Mouse (Mus musculus) megakaryocyte, adult 5-6 weeks (primary cell): ENCODE measurements around the gene Pde3a. TPM values are rescaled to one million over a fixed set of nuclear protein-coding genes. Genes with fewer than 3 reads are reported as not detected.

Experiments used
- ATAC-seq: 2 replicates; pipeline ENCODE4 v1.8.0; 2016; ENCODE audit warnings: mild to moderate bottlenecking, inconsistent platforms; ENCODE audit not compliant: poor library complexity, severe bottlenecking
- total RNA-seq, 2 experiments: library from RNA; stranded (forward) in 1 of 2; stranded (reverse) in 1 of 2; fragments of 153-499, 151-499 nt in 1 of 2; fragments of 221-1000, 200-1000 nt in 1 of 2; gene quantifications; 2 replicates each; pipeline versions ENCODE4 v1.2.3 to v1.2.4; 2015 to 2017

Gene Pde3a
- total RNA-seq, 2 experiments from 2014 or later = not detected

GRCm38 (mm10) chr6:141265257-141265656, 16.2 kb downstream of the Pde3a start:
- no peak for ATAC-seq

- no peak for ATAC-seq
Observed at GRCm38 (mm10) chr6:141267888-141268570, 19.0 kb downstream of the Pde3a start.

GRCm38 (mm10) chr6:141268871-141269270, 19.8 kb downstream of the Pde3a start:
- no peak for ATAC-seq

- ATAC-seq = no peak
Observed at GRCm38 (mm10) chr6:141271133-141271532, 22.1 kb downstream of the Pde3a start.

- ATAC-seq = no peak
Observed at GRCm38 (mm10) chr6:141271579-141271978, 22.5 kb downstream of the Pde3a start.

- ATAC-seq = no peak
Observed at GRCm38 (mm10) chr6:141273685-141274084, 24.6 kb downstream of the Pde3a start.

GRCm38 (mm10) chr6:141281685-141282084, 32.6 kb downstream of the Pde3a start:
- ATAC-seq = no peak

GRCm38 (mm10) chr6:141282796-141283195, 33.7 kb downstream of the Pde3a start:
- no peak for ATAC-seq

- ATAC-seq = no peak
Observed at GRCm38 (mm10) chr6:141291195-141291594, 42.1 kb downstream of the Pde3a start.

- ATAC-seq = no peak
Observed at GRCm38 (mm10) chr6:141292826-141293459, 43.9 kb downstream of the Pde3a start.

GRCm38 (mm10) chr6:141293460-141293853, 44.4 kb downstream of the Pde3a start:
- ATAC-seq = no peak

GRCm38 (mm10) chr6:141295264-141295663, 46.2 kb downstream of the Pde3a start:
- ATAC-seq = no peak

GRCm38 (mm10) chr6:141301750-141302748, 53.0 kb downstream of the Pde3a start:
- ATAC-seq = no peak

- no peak for ATAC-seq
Observed at GRCm38 (mm10) chr6:141302842-141303241, 53.8 kb downstream of the Pde3a start.

GRCm38 (mm10) chr6:141307326-141307725, 58.3 kb downstream of the Pde3a start:
- ATAC-seq = no peak

GRCm38 (mm10) chr6:141308451-141308850, 59.4 kb downstream of the Pde3a start:
- ATAC-seq = no peak

- ATAC-seq = peak; percentile 49; the same call in 1 of the 2 replicates
Observed at GRCm38 (mm10) chr6:141309872-141310271, 60.8 kb downstream of the Pde3a start.

GRCm38 (mm10) chr6:141310351-141310750, 61.3 kb downstream of the Pde3a start:
- no peak for ATAC-seq

- ATAC-seq = no peak
Observed at GRCm38 (mm10) chr6:141311615-141312014, 62.5 kb downstream of the Pde3a start.

GRCm38 (mm10) chr6:141313112-141313511, 64.0 kb downstream of the Pde3a start:
- ATAC-seq = no peak

GRCm38 (mm10) chr6:141318440-141318839, 69.4 kb downstream of the Pde3a start:
- no peak for ATAC-seq
